Mouse (Mus musculus) layer of hippocampus, adult 9-10 months (tissue): ENCODE results near the gene Dhx16.
A peak's percentile ranks its signal among the peaks of the same experiment; 100 is the strongest.

Experiments
- DNase-seq: peaks from one replicate; pipeline ENCODE4 v3.0.0; 2022; ENCODE audit warnings: low spot score

Dhx16 gene

DNA sequence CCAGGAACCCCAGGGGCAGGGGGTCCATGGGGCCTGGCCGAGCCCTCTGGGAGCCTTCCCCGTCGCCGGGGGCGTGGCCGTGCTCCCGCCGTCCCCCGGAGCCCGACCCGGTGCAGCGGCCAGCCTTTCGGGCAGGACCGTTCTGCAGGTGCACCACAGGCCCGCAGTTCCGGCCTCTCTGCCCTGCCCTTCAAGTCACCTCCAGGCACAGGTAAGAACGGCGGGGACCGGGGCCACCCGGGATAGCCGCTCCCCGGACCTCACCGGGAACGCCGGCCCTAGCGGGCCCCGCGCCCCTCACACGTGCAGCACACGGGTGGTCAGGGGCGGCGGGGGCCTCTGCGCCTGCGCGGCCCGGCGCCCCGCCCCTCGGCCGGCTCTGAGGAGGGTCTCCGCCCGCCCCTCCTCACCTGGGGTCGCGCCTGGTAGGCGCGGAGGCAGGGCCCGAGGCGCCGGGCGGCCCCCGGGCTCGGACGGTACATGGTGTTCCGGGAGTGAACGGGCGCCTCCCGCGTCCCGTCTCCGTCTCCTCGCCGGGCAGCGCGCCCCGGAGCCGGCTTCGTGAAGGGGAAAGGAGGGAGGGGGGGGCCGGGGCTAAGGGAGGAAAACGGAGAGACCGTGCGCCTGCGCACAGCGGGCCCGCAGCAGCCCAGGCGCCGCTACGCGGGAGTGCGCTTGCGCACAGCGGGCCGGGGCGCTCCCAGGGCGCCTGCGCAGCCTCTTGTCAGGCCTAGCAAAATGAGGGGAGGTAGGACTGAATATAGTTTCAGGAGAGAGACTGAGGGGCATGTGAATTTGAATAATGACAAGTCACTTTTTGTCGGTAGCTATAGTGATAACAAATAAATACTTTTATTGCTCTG lies 17.4 kb downstream of the Dhx16 start, which contains the start of gene 2310061I04Rik:
Gene 2310061I04Rik (minus strand): TSS at position 651 of the 863 bp plus-strand sequence.
- DNase-seq = peak; percentile 60

DNA sequence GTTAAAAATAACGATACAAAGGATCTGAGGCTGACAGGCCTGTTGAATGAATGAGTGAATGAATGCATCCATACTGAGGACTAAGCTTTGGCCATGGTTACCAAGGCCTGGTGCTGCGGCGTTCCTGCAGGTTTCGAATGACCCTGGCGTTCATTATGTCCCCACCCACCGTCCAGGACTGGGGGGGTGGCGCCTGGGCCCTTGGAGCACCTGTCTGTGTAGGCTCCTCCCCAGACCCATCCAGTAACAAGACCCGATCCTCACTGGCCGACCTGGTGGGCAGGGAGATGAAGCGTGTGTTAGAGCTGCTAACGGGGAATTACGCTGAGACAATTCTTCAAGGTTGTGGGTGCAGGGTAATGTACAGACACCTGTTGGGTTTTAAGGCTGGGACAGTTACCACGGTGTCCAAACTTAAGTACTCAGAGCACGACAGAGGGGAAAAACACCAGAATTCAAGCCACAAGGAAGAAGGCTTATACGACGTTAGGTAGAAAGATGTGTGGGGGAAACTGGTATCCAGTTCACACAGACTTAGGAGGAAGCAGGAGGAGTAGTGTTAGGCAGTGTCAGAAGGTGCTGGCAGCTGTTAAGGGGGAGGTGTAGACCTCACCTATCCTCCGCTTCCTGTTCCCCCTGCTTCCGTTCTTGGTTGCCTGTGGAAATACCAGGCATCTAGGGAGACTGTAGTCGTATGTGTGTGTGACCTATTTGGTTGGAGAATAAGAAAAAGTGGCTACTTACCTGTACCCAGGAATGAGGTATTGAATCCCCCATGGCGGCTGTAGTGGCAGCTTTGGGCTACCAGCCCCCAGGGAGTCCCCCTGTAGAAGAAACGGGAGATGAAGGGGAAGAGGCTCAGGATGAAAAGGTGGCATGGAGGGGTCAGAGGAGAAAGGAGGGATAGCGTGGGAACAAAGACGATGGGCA lies 18.3 kb downstream of the Dhx16 start:
- DNase-seq = no peak

DNA sequence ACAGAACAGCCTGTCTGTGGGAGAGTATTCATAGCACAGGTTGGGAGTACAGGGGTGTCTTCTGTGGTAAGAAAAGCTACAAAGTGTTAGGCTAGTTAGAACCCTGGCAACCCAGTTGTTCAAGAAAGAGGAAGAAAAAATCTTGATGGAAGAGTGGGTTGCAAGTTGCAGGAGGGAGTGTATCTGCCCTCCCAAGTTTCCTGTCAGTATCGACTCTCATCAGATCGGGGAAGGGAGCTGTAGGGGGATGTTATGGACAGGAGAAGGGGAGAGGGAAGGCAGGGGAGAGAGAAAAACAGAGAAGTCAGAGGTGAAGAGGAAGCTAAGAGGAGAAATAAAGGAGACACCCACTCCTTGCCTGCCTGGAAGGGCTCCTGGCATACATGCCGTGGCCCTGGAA lies 21.0 kb downstream of the Dhx16 start:
- no peak for DNase-seq

DNA sequence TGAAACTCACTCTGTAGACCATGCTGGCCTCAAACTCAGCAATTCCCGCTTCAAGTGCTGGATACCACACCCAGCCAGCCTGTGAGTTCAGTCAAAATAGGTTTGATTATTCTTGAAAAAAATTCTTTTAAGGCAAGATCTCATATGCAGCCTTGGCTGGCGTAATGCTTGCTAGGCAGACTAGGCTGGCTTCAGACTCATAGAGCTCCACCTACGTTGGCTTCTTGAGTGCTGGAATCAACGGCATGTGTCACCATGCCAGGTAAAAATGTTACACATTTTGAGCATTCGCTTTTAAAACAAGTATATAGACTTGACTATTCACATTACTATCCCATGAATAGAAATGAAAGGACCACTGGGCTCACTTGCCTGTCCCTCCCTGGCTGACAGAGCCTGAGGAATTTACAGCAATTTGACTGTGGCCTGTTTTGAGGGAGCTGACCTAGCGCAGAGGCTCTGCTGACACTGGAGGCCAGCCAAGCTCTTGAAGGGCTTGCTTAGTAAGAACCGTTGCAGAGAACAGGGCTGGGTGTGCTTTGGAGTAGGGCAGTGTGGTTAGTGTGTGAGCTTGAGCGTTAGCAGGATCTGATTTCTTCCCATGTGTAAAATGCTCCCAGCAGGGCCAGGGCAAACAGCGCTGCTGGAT lies 23.8 kb downstream of the Dhx16 start:
- DNase-seq = no peak

DNA sequence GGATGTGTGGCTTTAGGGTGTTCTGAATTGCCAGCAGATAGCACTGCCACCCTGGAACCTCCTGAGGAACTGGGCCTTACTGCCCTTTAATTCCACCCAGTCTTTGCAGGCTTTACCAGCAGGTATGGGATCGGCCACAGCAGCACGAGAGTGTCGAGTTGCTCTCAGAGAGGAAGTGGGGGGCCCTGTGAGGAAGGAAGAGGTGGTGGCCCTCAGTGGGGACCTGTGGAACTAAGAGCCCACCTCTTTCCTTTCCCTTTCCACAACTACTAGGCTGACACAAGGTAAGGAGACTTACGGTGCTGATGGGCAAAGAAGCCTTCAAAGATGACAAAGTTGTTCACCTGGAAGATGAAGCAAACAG lies 24.4 kb downstream of the Dhx16 start:
- DNase-seq = no peak

DNA sequence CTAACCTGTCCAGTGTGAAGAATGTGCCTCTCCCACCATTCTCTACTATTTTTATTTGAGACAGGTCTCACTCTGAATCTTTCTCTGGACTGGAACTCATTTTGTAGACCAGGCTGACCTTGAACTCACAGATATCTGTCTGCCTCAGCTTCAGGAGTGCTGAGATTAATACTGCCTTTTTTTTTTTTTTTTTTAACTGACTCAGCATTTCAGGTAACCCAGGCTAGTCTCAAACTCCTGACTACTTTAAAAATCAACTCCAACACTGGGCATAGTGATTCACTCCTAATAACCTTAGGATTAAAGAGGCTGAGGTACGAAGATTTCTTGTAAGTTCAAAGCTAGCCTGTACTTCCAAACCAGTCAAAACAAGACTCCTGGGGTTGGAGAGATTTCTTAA lies 26.0 kb downstream of the Dhx16 start:
- DNase-seq = no peak

DNA sequence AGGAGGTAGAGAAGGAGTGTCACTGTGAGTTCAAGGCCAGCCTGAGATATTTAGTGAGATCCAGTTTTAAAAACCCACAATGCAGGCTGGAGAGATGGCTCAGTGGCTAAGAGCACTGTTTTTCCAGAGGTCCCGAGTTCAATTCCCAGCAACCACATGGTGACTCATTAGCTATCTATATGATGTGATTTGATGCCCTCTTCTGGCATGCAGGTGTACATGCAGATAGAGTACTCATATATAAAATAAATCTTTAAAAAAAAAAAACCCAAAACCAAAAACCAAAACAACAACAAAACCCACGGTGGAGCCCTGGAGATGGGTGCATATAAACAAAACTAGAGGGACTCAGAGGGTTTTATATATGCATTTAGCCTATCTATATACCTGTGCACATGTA lies 28.0 kb downstream of the Dhx16 start:
- DNase-seq = no peak

DNA sequence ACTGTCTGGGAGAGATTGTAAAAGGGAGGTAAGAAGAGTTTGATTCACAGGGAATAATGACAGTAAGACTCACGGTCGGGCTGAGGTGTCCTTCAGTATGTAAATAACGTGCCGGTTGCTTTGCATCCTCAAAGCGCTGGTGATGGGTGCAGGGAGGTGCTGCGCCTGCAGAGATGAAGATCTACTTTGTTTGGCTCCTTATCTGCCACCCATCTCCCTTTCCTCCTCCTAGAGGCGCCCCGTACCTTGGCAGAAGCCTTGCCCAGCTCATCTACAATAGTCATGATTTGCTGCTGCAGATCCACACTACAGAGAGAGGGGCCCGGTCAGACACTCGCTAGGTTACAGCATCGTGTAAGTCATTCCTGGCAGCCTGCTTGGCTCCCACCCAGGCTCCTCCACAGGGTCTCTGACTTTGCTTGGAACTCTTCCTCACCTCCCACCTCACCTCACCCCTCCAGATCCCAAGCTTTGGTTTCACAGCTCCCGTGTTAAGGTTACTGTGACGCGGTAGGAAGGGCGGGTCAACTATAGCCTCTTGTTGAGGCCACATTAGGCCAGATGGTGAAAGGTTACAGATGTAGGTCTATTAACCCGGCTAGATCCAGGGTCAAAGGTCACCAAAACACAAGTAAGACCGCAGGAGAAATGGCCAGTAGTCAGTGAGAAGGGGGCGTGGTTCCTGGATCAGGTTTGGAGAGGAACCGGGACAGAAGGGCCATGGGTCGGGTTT lies 29.7 kb downstream of the Dhx16 start:
- no peak for DNase-seq

DNA sequence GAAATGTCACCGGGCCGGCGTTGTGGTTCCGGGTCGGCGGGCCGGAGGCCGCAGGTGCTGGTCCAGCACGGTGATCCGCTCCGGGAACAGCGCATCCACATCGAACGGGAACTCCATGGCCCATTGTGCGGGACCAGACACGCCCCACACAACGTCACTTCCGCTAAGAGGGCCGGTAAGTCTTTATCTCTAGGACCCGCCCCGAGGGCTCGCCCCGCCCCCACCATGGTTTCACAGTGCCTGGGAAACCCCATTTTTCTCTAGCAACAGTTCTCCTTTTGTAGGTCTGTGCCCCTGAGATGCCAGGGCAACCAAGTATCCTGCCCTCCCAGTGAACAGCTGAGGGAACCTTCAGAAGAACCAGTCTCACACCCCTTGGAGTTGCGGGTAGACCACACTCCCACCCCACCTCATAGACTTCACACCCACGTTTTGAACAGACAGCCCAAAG lies 30.3 kb downstream of the Dhx16 start, which contains the start of gene Atat1:
Gene Atat1 (minus strand): TSS at position 157 of the 451 bp plus-strand sequence.
- DNase-seq = peak; percentile 79

DNA sequence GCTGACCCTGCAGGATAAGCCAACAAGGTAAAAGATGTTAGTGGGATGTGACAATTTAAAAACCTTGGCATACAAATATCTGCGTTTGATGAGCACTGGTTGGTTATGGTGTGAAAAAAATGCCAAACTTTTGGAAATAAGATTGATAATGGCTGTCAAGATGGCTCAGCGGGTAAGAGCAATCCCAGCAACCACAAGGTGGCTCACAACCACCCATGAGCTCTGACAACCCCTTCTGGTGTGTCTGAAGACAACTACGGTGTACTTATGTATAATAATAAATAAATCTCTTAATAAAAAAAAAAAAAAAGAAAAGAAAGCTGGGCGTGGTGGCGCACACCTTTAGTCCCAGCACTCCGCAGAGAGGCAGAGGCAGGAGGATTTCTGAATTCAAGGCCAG lies 35.4 kb downstream of the Dhx16 start:
- no peak for DNase-seq

DNA sequence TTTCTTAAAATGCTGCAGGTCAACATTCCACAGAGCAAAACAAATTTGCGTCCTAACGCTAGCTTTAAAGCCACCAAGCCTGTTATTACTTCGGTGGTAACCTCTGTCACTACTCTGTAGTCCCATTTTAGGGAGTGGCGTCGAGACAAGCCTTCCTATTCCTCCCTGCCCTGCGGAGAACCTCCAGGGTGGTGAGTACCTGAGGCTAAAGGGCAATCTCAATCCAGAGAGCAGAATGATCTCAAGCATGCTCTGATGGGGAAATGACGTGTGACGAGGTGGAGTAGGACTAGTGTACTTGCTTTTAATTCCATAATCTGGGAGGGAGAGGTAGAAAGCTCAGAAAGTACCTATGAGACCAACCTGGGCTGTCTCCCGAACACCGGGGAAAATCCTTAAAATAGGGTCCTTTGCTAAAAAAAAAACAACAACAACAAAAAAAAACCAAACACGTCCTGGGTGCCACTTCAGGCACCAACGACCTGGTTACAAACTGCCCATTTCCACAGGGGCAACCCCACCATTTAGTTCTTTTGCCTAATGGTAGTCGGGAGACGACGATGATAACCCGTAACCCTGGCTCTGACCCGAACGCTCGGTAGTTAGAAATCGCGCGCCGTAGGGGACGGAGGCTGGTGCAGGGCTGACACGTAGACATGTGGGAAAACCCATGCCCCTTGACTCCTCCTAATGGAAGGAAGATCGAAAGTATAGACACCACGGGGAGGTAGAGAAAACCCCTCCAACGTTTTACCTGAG lies 36.1 kb downstream of the Dhx16 start:
- no peak for DNase-seq

DNA sequence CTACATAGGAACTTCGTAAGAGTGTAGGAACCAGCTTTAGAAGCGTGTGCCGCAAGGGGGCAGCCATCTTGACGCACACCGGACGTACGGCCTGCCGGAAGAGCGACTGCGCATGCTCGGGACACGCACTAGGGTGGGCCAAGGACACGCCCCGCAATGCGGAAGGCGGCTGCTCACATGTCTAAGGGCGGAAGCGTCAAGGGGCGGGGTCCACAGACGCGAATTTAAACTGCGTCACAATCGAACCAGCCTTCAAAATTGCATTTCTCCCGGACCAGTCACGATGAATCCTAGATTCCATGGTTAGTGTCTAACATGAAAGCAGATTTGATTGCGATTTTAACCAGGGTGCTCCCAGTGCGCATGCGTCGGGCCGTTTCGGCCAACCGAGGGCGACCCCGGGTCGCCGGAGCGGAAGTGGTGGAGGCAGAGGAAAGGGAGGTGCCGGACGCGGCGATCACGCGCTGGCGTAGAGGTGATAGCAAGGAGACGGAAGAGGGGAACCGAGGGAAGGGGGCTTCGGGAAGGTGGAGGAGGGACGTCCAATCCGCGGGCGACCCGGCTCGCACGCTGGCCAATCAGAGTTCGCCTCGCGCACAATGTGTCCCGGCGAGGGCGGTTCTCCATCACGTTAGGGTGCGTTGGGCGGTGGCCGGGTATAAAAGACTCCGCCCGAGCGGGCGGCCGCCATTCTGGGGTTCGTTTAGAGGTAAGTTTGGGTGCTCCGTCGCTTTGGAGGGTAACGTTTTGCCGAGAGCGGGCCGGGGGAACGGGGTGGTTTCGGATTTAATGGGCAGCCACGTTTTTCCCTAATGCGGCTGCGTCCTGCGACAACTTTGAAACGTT lies 36.9 kb downstream of the Dhx16 start, which contains the start of the genes Mrps18b and Ppp1r10:
Gene Mrps18b (minus strand): TSS at position 93 of the 846 bp plus-strand sequence.
Gene Ppp1r10 (plus strand): TSS at position 138 of the 846 bp plus-strand sequence.
- DNase-seq = peak; percentile 99

DNA sequence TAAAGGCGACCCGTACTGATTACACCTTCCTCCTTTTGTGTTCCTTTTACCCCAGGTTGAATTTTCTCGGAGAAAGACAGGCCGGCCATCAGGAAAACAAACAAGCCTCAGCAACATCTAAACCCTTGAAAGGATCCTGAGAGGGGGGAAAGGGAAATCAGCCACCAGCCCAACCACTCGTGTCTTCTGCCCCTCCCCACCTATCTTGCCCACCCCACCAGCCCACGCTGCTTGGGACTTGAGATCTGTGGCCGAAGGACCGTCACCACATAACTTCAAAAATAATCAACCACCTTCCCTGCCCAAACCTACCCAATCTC lies 37.5 kb downstream of the Dhx16 start:
- no peak for DNase-seq

DNA sequence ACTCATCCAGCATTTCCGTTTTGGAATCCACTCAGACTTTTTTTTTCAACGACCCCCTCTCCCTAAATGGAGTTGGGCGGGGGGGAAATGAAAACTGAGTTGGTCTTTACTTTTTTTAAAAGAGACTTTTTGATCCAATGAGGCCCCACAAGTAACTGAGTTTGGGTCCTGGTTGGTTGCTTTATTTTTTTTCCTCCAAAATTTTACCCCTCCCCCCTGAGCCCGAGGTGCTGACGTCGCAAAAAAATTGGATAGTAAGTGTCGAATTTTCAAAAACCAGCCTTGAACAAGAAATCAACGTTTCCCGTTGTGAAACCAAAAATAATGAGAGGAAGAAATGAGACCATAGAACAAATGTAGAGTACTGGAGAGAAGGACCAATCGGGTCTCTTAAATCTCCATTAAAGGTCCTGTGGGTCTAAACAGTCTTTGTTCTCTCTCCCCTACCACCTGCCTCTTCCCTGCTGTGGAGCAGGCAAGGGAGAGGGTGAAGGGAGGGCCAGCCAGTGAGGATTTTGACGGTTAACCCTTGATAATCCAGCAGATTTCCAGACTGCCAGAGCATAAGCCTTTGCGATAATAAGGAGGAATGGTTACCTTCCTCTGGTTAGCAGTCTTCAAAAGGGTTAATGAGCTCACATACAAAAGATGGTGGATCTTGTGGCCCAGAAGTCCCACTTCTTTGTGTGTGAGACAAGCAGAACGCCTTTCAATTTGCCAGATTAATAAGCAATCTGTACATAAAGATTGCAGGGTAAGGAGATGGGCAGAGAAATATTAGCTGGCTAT lies 38.0 kb downstream of the Dhx16 start:
- peak; percentile 55 for DNase-seq

DNA sequence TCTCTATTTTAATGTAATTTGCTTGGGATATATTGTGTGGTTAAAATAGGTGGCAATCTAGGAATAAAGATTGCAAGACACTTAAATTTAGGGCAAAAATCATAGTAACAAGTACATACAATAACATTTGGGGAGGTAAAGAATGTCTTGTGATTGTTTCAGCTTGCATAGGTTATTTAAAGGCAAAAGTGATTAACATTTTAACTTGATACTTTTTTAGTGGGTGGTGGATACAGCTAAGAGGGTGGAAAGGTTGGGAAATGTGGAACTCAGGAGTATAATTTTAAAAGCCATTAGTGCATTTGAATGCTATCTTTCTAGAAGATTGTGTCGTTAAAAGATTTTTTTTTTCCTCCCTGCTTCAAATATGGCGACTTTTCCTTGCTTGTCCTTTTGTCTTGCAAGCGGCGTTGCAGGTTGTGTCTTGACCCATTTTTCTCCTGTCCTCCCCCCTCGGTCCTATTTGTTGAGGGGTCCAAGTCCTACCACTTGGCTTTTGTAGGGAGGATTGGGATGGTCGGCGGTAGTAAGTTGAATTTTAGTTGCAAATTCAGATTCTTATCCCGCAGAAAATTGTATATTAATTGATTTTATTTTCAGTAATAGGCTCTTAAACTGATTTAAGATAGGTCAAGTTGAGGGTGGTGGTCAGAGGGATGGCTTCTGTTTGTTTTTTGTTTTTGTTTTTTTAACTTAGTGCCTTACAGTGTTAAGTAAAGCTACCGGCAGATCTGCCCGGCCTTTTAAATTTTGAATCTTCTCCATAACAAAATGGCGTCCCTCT lies 38.8 kb downstream of the Dhx16 start:
- DNase-seq = peak; percentile 51

DNA sequence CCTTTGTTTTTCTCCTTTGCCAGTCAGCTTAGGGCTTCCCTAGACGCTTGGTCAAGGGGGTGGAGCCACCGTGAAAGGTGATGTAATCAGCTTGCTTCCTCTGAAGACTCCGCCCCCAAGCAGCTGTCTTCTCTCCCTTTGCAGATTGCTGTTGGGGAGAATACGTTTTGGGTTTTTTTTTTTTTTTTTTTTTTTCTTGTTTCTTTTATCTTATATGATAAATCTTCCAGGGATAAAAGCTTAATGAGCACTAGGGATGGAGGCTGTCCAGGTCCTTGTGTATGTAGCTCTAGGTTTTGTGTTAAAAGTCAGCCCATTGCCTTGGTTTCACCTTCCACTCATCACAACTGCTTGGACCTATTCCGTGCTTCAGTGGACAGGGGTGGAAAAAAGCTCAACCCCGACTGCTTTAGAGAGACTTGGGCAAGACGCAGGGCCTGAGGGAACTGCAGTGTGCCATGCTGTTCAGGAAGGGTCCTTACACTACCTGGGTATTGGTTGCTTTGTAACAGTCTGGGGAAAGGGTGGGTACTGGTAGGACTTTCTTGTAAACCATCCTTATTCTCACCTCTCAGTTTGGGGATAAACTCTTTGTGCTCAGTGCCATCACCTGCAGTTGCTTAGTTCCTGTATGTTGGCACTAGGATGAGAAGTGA lies 39.6 kb downstream of the Dhx16 start:
- DNase-seq = peak; percentile 87

DNA sequence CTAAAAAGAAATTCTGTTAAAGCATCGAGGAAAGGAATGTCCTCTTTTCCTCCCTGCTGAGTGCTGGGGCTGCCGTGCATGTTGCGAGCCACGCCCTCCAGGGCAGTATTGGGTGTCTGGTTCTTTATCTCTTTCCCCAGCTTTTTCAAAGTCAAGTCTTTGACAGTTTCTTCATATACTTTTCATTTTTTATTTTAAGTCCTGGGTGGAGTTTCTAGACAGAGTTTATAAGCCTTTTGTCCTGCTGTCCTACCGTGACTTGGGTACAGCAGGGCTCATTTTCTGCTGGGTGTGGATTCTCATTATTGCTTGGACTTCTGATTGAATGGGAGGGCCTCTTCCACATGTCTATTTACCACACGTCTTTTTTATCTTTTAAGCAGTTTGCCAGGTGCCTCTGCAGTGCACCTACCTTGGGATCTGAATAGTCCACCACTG lies 40.3 kb downstream of the Dhx16 start:
- no peak for DNase-seq

DNA sequence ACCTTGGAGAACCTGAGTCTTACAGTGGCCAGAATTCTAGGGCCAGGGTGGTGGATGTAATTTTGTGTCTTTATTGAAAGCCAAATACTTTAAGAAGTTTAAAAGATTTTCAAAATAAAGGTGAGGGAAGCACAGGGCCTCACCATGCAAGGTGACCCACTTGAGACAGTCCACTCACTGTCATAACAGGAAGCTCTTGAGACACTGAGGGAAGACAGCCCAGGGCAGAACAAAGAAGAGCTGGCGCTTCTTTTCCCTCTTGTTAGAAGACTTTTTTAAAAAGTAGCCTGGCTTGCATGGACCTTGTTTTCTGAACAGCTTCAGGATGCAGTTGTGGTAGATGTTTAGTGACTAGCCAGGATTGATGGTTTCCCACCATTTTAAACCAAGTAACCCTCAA lies 40.8 kb downstream of the Dhx16 start:
- DNase-seq = no peak
